Comparison of ENCODE assay signal across 20 mouse cellular contexts in genomic region chr16:91678147-91678911, GRCm38 (mm10). TPM values are rescaled to one million over a fixed set of nuclear protein-coding genes. Genes with fewer than 3 reads are reported as not detected.
DNase-seq lines count a peak whose midpoint lies in the region; ATAC-seq and TF ChIP-seq lines count a peak whose summit lies in the region.
"Had no signal": no experiment of that assay in that cellular context is flagged by ENCODE, and none has a peak within 500 bp of the region (broad histone marks: within the 10 kb centered on the region; RNA-seq: fewer than 3 reads in every experiment).

No protein-coding gene starts in this region.

- TF ChIP-seq CTCF in stomach, postnatal 0 days (IDR thresholded peaks at IDR 0.05; ENCODE audit: low read depth) = no peak

- H3K27ac ChIP-seq in liver, embryonic 12.5 days = no peak overlapping the region
- no peak overlapping the region for H3K27ac ChIP-seq in liver, embryonic 11.5 days (ENCODE audit: low read depth, low read length)
- H3K27ac ChIP-seq in liver, embryonic 13.5 days = no peak overlapping the region
- no peak overlapping the region for H3K27ac ChIP-seq in stomach, postnatal 0 days (replicated peaks)
- H3K27ac ChIP-seq: embryonic facial prominence, embryonic 12.5 days; hindbrain, embryonic 10.5 days; limb, embryonic 15.5 days; midbrain, embryonic 13.5 days; neural tube, embryonic 13.5 days had no signal

- no peaks in the 10 kb centered on the region for H3K9me3 ChIP-seq in liver, embryonic 12.5 days (replicated peaks)
- H3K9me3 ChIP-seq in liver, embryonic 11.5 days (ENCODE audit: control insufficient read depth, low read length) = no peaks in the 10 kb centered on the region
- no peaks in the 10 kb centered on the region for H3K9me3 ChIP-seq in liver, embryonic 13.5 days (replicated peaks)
- H3K9me3 ChIP-seq in stomach, postnatal 0 days (ENCODE audit: control insufficient read depth, low read length) = no peaks in the 10 kb centered on the region
- H3K9me3 ChIP-seq: embryonic facial prominence, embryonic 12.5 days; hindbrain, embryonic 10.5 days; limb, embryonic 15.5 days; midbrain, embryonic 13.5 days; neural tube, embryonic 13.5 days had no signal

- H3K9ac ChIP-seq in liver, embryonic 12.5 days = no peak overlapping the region
- no peak overlapping the region for H3K9ac ChIP-seq in liver, embryonic 11.5 days (ENCODE audit: low read depth, low read length)
- H3K9ac ChIP-seq in liver, embryonic 13.5 days = no peak overlapping the region
- H3K9ac ChIP-seq in stomach, postnatal 0 days (ENCODE audit: low read length) = no peak overlapping the region
- H3K9ac ChIP-seq: embryonic facial prominence, embryonic 12.5 days; limb, embryonic 15.5 days; midbrain, embryonic 13.5 days; neural tube, embryonic 13.5 days had no signal

- WGBS in liver, embryonic 12.5 days (ENCODE audit: insufficient replicate concordance) = 84% methylated on average over 5 of the region's 5 CpGs
- 87% methylated on average over 5 of the region's 5 CpGs for WGBS in liver, embryonic 11.5 days
- WGBS in liver, embryonic 13.5 days (ENCODE audit: insufficient replicate concordance) = 85% methylated on average over 5 of the region's 5 CpGs
- 76% methylated on average over 5 of the region's 5 CpGs for WGBS in stomach, postnatal 0 days

- no peak for TF ChIP-seq EP300 in stomach, postnatal 0 days (optimal IDR thresholded peaks at IDR 0.05)

- no peak overlapping the region for H3K4me2 ChIP-seq in liver, embryonic 12.5 days
- H3K4me2 ChIP-seq in liver, embryonic 11.5 days = no peak overlapping the region
- H3K4me2 ChIP-seq in liver, embryonic 13.5 days = no peak overlapping the region
- H3K4me2 ChIP-seq in stomach, postnatal 0 days (replicated peaks; ENCODE audit: low read depth) = no peak overlapping the region
- H3K4me2 ChIP-seq: embryonic facial prominence, embryonic 12.5 days; limb, embryonic 15.5 days; midbrain, embryonic 13.5 days; neural tube, embryonic 13.5 days had no signal

- DNase-seq in liver, embryonic 11.5 days (ENCODE audit: low spot score) = no peak
- DNase-seq in fat pad, adult 2 months (ENCODE audit: extremely low read depth, low read depth, low spot score) = peak; percentile 52
- DNase-seq in liver, embryonic 13.5 days = no peak
- no peak for DNase-seq in stomach, postnatal 0 days (ENCODE audit: low spot score)
- DNase-seq: adrenal gland, adult 8-10 months; cerebellum, adult 9-10 months; gastrocnemius, postnatal 14 days; kidney, postnatal 4 days; right cerebral cortex, adult 18-20 months; thymus, postnatal 4 days had no signal

- no peak overlapping the region for H3K4me3 ChIP-seq in liver, embryonic 12.5 days
- H3K4me3 ChIP-seq in liver, embryonic 11.5 days (ENCODE audit: low read depth, low read length) = no peak overlapping the region
- no peak overlapping the region for H3K4me3 ChIP-seq in liver, embryonic 13.5 days (replicated peaks)
- no peak overlapping the region for H3K4me3 ChIP-seq in stomach, postnatal 0 days (ENCODE audit: low read depth, low read length)
- H3K4me3 ChIP-seq: embryonic facial prominence, embryonic 12.5 days; erythroblast, embryonic 14.5 days; hindbrain, embryonic 10.5 days; limb, embryonic 15.5 days; midbrain, embryonic 13.5 days; neural tube, embryonic 13.5 days had no signal

- peak; percentile 62; the same call in 1 of the 2 replicates for ATAC-seq in liver, embryonic 12.5 days
- ATAC-seq in liver, embryonic 11.5 days (replicated peaks; ENCODE audit: low FRiP score) = no peak; the same call in 1 of the 2 replicates
- peak; percentile 73 for ATAC-seq in liver, embryonic 13.5 days (ENCODE audit: low read depth)
- peak; percentile 59 for ATAC-seq in stomach, postnatal 0 days (ENCODE audit: low FRiP score, low TSS enrichment)
- ATAC-seq in monocyte, adult 5-6 weeks (replicated peaks; ENCODE audit: insufficient number of reproducible peaks, low FRiP score, low TSS enrichment, poor library complexity, severe bottlenecking) = no peak
- no peak for ATAC-seq in inflammation-experienced regulatory T-cells, adult 6 months
- ATAC-seq: forebrain, embryonic 14.5 days; midbrain, embryonic 13.5 days had no signal

- no peaks in the 10 kb centered on the region for H3K4me1 ChIP-seq in liver, embryonic 12.5 days
- no peaks in the 10 kb centered on the region for H3K4me1 ChIP-seq in liver, embryonic 11.5 days (replicated peaks; ENCODE audit: control insufficient read depth, insufficient read depth, low read length)
- H3K4me1 ChIP-seq in liver, embryonic 13.5 days (replicated peaks) = no peaks in the 10 kb centered on the region
- H3K4me1 ChIP-seq in stomach, postnatal 0 days (replicated peaks; ENCODE audit: control insufficient read depth, insufficient read depth) = no peaks in the 10 kb centered on the region
- H3K4me1 ChIP-seq: embryonic facial prominence, embryonic 12.5 days; hindbrain, embryonic 10.5 days; limb, embryonic 15.5 days; midbrain, embryonic 13.5 days; neural tube, embryonic 13.5 days had no signal

- no peaks in the 10 kb centered on the region for H3K27me3 ChIP-seq in liver, embryonic 12.5 days (replicated peaks)
- H3K27me3 ChIP-seq in liver, embryonic 11.5 days (replicated peaks; ENCODE audit: control insufficient read depth, insufficient read depth, low read length) = no peaks in the 10 kb centered on the region
- no peaks in the 10 kb centered on the region for H3K27me3 ChIP-seq in liver, embryonic 13.5 days
- H3K27me3 ChIP-seq in stomach, postnatal 0 days (ENCODE audit: control insufficient read depth, insufficient read depth, low read length) = no peaks in the 10 kb centered on the region
- H3K27me3 ChIP-seq: embryonic facial prominence, embryonic 12.5 days; limb, embryonic 15.5 days; midbrain, embryonic 13.5 days; neural tube, embryonic 13.5 days had no signal

- H3K36me3 ChIP-seq in liver, embryonic 12.5 days = peaks cover 98% of the 10 kb centered on the region
- H3K36me3 ChIP-seq in liver, embryonic 11.5 days (ENCODE audit: control insufficient read depth, insufficient read depth, low read length) = peaks cover 49% of the 10 kb centered on the region
- H3K36me3 ChIP-seq in liver, embryonic 13.5 days = peaks cover 91% of the 10 kb centered on the region
- peaks cover 19% of the 10 kb centered on the region for H3K36me3 ChIP-seq in stomach, postnatal 0 days (ENCODE audit: control insufficient read depth, insufficient read depth, low read length)

RNA-seq across cellular contexts. Expression of gene Donson, which starts 10.2 kb away (rescaled TPM):
- polyA plus RNA-seq in liver, embryonic 12.5 days (2016; fragmentation: Nextera tagmentation; extraction: Ambion mirVana) = 48.4 and 54.9 TPM in 2 replicates
- 38.3 and 44.4 TPM in 2 replicates for polyA plus RNA-seq in liver, embryonic 11.5 days (2014; fragmentation: Nextera tagmentation; extraction: Ambion mirVana)
- polyA plus RNA-seq in liver, embryonic 13.5 days (2015; fragmentation: Nextera tagmentation; extraction: Ambion mirVana) = 33.9 and 36.7 TPM in 2 replicates
- polyA plus RNA-seq in stomach, postnatal 0 days (2015; fragmentation: Nextera tagmentation; extraction: Ambion mirVana) = 5.4 TPM in 2 replicates
- total RNA-seq in monocyte, adult 5-6 weeks (2017) = 44.3 to 63.9 TPM (median 50.9 TPM) in 3 replicates
- 10 to 100 TPM; 16.4 to 30.5 (median 17.6) TPM for polyA plus RNA-seq in inflammation-experienced regulatory T-cells, adult 6 months (2017; shearing (Covaris generic))

RNA-seq across cellular contexts. Expression of gene Son, which starts 31.0 kb away (rescaled TPM):
- 60.5 and 65.0 TPM in 2 replicates for polyA plus RNA-seq in liver, embryonic 12.5 days (2016; fragmentation: Nextera tagmentation; extraction: Ambion mirVana)
- 90.9 and 101 TPM in 2 replicates for polyA plus RNA-seq in liver, embryonic 11.5 days (2014; fragmentation: Nextera tagmentation; extraction: Ambion mirVana)
- 47.8 and 49.8 TPM in 2 replicates for polyA plus RNA-seq in liver, embryonic 13.5 days (2015; fragmentation: Nextera tagmentation; extraction: Ambion mirVana)
- polyA plus RNA-seq in stomach, postnatal 0 days (2015; fragmentation: Nextera tagmentation; extraction: Ambion mirVana) = 62.3 and 65.8 TPM in 2 replicates
- total RNA-seq in monocyte, adult 5-6 weeks (2017) = 374 to 473 TPM (median 406 TPM) in 3 replicates
- polyA plus RNA-seq in inflammation-experienced regulatory T-cells, adult 6 months (2017; shearing (Covaris generic)) = 100 to 1,000 TPM; 128 to 236 (median 180) TPM

RNA-seq across cellular contexts. Expression of gene Gart, which starts 31.6 kb away (rescaled TPM):
- polyA plus RNA-seq in liver, embryonic 12.5 days (2016; fragmentation: Nextera tagmentation; extraction: Ambion mirVana) = 158 and 160 TPM in 2 replicates
- polyA plus RNA-seq in liver, embryonic 11.5 days (2014; fragmentation: Nextera tagmentation; extraction: Ambion mirVana) = 227 and 251 TPM in 2 replicates
- 116 and 126 TPM in 2 replicates for polyA plus RNA-seq in liver, embryonic 13.5 days (2015; fragmentation: Nextera tagmentation; extraction: Ambion mirVana)
- 35.7 and 36.4 TPM in 2 replicates for polyA plus RNA-seq in stomach, postnatal 0 days (2015; fragmentation: Nextera tagmentation; extraction: Ambion mirVana)
- 45.6 to 47.6 TPM (median 47.0 TPM) in 3 replicates for total RNA-seq in monocyte, adult 5-6 weeks (2017)
- 10 to 100 TPM; 49.5 to 76.2 (median 64.5) TPM for polyA plus RNA-seq in inflammation-experienced regulatory T-cells, adult 6 months (2017; shearing (Covaris generic))

RNA-seq across cellular contexts. Expression of gene Cryzl1, which starts 50.4 kb away (rescaled TPM):
- polyA plus RNA-seq in liver, embryonic 12.5 days (2016; fragmentation: Nextera tagmentation; extraction: Ambion mirVana) = 40.3 and 40.9 TPM in 2 replicates
- polyA plus RNA-seq in liver, embryonic 11.5 days (2014; fragmentation: Nextera tagmentation; extraction: Ambion mirVana) = 56.4 and 57.7 TPM in 2 replicates
- 39.6 and 40.0 TPM in 2 replicates for polyA plus RNA-seq in liver, embryonic 13.5 days (2015; fragmentation: Nextera tagmentation; extraction: Ambion mirVana)
- polyA plus RNA-seq in stomach, postnatal 0 days (2015; fragmentation: Nextera tagmentation; extraction: Ambion mirVana) = 45.2 and 45.3 TPM in 2 replicates
- total RNA-seq in monocyte, adult 5-6 weeks (2017) = 77.1 to 114 TPM (median 103 TPM) in 3 replicates
- polyA plus RNA-seq in inflammation-experienced regulatory T-cells, adult 6 months (2017; shearing (Covaris generic)) = 10 to 100 TPM; 66.2 to 89.2 (median 79.6) TPM

RNA-seq across cellular contexts. Expression of gene Itsn1, which starts 50.8 kb away (rescaled TPM):
- polyA plus RNA-seq in liver, embryonic 12.5 days (2016; fragmentation: Nextera tagmentation; extraction: Ambion mirVana) = 47.5 and 52.3 TPM in 2 replicates
- 24.0 and 24.5 TPM in 2 replicates for polyA plus RNA-seq in liver, embryonic 11.5 days (2014; fragmentation: Nextera tagmentation; extraction: Ambion mirVana)
- polyA plus RNA-seq in liver, embryonic 13.5 days (2015; fragmentation: Nextera tagmentation; extraction: Ambion mirVana) = 48.3 and 58.2 TPM in 2 replicates
- polyA plus RNA-seq in stomach, postnatal 0 days (2015; fragmentation: Nextera tagmentation; extraction: Ambion mirVana) = 7.8 and 8.7 TPM in 2 replicates
- 17.6 to 27.7 TPM (median 24.7 TPM) in 3 replicates for total RNA-seq in monocyte, adult 5-6 weeks (2017)
- polyA plus RNA-seq in inflammation-experienced regulatory T-cells, adult 6 months (2017; shearing (Covaris generic)) = 1 to 10 TPM in 2 of 3 experiments, under 1 TPM in 1; 0.74 to 4.1 (median 3.9) TPM

Comparison
In these comparisons a context has a peak if more than half of its experiments do, and no peak if none do; other contexts are left out.
1. ATAC-seq: peak in liver, embryonic 12.5 days (single experiment), liver, embryonic 13.5 days (single experiment) and stomach, postnatal 0 days (single experiment); none in liver, embryonic 11.5 days (single experiment), monocyte, adult 5-6 weeks (single experiment) and inflammation-experienced regulatory T-cells, adult 6 months (single experiment).